Mouse (Mus musculus): ENCODE results near the gene Rev1.

Rev1 gene

DNA sequence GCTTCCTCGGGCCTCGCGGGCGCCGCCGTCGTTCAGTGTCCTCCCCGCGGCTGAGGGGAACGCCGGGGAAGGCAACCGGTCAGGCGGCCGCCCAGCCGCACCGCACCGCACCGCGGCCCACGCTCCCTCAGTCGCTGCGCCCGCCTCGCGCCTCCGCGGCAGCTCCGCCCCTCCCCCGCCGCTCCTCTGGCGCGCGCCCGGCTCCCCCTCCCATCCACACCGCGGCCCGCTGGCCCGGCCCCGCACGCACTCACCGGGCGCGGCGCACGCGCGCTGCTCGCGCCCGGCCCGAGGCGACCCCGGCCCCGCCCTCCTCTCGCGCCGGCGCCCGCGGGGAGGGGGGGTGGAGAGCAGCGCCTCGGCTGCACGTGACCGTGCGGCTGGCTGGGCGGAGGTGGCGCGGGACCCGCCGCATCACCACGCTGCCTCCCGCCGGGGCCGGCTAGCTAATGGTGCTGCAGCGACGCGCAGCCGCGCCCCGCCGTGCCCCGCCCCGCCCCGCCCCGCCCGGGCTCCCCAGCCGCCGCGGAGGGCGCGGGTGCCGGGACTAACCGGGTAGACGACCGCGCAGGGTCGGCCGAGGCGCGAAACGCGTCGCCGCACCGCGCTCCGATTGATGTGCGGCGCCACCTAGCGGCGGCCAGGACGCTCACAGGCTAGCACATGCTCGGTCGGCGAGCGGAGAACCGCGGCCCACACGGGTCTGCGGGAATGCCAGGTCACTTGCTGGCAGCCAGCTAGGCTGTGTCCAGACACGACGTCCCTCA lies at the start of gene Rev1:
Gene Rev1 (minus strand): TSS at position 301 of the 767 bp plus-strand sequence.
- peak; percentile 94 for DNase-seq

- DNase-seq, result no peak
Observed at GRCm38 (mm10) chr1:38178929-38179328, 49.3 kb upstream of the Rev1 start.

GRCm38 (mm10) chr1:38176077-38176476 lies 46.5 kb upstream of the Rev1 start:
- DNase-seq, result no peak

GRCm38 (mm10) chr1:38171874-38172273 lies 42.3 kb upstream of the Rev1 start:
- DNase-seq, result no peak

GRCm38 (mm10) chr1:38165696-38166095 lies 36.1 kb upstream of the Rev1 start:
- peak; percentile 41 for DNase-seq

GRCm38 (mm10) chr1:38150086-38150485 lies 20.5 kb upstream of the Rev1 start:
- no peak for DNase-seq

DNA sequence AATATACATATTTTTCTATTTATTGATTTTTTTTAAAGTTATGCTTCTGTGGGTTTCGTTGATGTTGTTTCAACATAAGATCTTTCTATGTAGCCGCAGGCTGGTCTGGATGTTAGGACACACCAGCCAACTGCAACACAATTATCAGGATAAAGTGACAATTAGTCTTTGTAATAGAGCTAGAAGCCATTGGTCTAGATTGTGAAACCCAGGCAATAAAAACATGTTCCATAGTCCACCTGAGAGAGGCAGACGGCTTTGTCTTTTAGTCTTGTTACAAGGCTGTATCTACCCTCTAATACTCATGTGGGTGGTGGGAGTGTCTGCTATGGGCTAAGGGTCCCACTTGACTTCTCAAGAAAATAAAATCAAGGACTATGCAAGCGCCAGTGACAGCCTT lies 16.4 kb upstream of the Rev1 start:
- DNase-seq, result no peak

DNA sequence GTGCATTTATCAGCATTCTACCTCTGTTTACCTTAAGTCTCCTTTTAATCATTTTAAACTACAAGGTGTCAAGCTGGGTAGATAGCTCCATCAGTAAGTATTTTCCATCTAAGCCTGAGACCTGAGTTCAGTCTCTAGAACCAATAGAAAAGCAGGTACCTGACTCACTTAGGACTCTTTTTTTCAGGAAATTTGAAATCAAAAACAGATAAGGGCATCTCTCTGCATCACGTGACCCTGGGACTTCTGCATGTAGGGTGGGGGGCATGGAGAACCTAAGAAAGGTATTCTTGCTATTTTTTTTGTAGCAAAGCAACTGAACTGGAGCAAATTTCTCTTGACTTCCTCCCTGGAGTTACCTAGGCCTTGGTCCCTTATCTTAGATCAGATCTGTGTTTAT lies 11.8 kb upstream of the Rev1 start:
- DNase-seq, result no peak

DNA sequence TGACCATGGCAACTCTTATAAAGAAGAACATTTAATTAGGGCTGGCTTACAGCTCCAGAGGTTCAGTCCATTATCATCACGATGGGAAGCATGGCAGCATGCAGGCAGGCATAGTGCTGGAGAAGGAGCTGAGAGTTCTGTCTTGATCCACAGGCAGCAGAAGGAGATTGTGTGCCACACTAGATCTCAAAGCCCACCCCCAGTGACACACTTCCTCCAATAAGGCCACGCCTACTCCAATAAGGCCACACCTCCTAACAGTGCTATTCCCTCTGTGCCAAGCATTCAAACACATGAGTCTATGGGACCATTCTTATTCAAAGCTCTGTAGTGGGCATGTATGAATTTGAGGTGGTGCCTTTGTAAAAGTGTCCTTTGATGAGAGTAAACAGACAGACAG lies 11.3 kb upstream of the Rev1 start:
- no peak for DNase-seq

DNA sequence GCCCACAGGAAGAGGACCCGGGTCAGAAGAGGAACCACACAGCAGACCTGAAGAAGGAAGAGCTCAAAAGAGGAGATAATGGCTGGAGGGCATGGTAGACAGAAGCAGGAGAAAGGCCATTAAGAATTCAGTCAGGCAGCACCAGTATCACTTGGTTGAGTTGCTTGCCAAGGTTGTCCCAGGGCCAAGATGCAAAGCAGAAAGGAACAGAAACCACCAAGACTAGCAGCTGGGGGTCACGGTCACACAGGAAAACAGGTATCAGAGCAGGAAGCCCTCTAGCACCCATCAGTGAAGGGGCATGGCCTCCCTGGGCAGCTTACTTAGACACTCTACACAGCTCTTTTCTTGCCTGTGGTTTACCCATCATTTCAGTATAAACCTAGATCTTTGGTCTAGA lies 9.8 kb upstream of the Rev1 start:
- DNase-seq, result no peak

DNA sequence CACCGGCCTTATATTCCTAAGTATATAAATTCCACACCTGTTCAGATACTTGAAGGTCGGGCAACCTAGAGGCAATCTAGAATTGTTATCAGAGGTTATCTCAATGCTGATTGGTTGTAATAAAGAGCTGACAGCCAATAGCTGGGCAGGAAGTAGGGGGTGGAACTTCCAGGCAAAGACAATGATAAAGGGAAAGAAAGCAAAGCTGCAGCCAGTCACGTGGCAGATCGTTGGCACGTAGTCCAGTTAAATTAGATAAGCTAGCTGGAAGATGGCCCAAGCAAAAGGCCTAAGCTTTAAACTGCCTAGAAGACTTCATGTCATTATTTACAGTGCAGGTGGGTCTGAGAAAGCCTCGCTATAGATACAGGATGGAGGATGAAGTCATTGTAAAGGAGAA lies 3.3 kb upstream of the Rev1 start:
- DNase-seq, result no peak

- DNase-seq, result no peak
Observed at GRCm38 (mm10) chr1:38130715-38131483, 1.3 kb upstream of the Rev1 start.

DNA sequence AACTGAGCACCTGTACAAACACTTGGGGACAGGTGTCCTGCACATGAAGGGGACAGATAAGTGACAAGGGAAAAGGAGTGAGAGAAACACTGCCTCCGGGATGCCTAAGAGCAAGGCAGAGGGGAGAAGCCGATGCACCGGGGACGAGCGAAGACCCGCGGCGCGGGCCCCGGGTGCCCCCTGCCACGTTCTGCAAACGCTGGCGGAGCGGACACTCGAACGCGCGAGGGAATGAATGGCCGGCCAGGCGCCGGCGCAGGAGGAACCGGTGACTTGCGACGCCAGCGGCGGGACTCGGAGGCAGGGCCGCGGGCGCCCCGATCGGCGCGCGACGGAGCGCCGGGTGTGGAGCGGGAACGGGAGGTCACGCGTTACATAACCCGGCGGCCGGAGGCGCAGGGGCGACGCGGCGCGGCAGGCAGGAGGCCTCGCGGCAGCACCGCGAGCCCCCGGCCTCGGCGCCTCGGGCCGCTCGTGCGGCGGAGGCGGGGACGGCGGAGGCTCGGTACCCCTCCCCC lies 623 bp downstream of the Rev1 start:
- DNase-seq, result peak; percentile 67

- no peak for DNase-seq
Observed at GRCm38 (mm10) chr1:38127036-38127435, 2.6 kb downstream of the Rev1 start.

GRCm38 (mm10) chr1:38126426-38126825 lies 3.2 kb downstream of the Rev1 start:
- no peak for DNase-seq

DNA sequence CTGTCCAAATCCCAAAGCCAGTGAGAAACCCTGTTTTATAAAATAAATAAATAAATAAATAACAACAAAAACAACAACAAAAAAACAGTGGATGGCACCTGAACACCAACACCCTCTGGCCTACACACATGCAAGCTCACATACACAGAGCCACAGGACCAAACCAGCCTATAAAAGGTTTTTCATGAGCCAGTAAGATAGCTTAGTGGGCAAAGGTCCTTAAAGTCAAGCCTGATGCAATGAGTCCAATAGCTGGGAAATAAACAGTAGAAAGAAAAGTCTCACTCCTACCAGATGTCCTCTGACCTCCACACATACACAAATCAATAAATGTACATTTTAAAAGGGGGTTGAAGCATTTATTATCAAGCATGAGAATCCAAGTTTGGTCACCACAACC lies 5.3 kb downstream of the Rev1 start:
- DNase-seq, result no peak

DNA sequence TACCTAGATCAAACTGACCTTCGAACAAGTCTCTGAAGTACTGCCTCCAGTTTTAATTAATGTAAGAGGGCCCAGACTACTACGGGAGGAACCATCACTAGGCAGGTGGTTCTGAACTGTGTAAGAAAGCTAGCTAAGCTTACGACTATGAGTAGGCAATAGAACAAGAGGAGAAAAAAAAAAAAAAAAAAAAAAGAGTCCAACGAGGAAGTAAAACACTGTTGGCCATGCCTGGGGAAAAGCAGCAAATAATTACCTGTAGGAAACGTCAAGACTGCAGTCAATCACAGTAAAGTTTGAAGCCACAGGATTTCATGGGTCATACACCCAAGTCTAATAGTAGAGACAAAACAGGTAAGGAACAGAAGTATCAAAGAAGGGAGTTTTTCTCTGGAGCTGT lies 8.7 kb downstream of the Rev1 start:
- no peak for DNase-seq

GRCm38 (mm10) chr1:38118624-38119023 lies 11.0 kb downstream of the Rev1 start:
- DNase-seq, result no peak

DNA sequence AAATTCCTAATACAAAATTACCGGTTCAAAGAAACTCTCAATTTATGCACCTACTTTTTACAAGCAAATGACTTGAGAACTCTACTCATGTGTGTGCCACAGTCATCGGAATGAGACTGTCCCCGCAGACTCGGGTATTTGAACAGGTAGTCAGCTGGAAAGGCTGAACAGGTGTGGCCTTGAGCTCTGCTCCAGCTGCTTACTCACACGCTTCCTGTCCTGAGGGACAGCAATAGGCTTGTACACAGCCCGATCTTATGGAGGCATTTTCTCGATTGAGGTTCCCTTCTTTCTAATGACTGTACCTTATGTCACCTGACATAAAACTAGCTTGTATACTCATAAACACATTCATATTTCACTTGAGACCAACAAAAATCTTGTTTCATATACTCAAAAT lies 19.8 kb downstream of the Rev1 start:
- no peak for DNase-seq

DNA sequence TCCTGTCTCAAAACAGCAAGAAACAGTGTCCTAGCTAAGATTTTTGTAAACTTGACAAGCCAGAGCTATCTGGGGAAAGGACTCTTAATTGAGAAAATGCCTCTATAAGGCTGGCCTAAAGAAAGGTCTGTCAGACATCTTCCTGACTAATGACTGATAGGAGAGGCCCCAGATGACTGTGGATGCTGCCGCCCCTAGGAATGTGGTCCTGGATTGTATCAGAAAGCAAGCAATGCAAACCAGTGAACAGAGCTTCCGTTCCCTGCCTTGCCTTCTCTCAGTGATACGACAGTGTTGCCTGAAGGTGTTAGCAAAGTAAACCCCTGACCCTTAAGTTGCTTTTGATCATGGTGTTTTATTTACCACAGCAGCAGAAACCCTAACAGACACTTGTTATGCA lies 25.8 kb downstream of the Rev1 start:
- DNase-seq, result no peak

- no peak for DNase-seq
Observed at GRCm38 (mm10) chr1:38103214-38103613, 26.4 kb downstream of the Rev1 start.

GRCm38 (mm10) chr1:38081316-38081715 lies 48.3 kb downstream of the Rev1 start:
- no peak for DNase-seq

DNA sequence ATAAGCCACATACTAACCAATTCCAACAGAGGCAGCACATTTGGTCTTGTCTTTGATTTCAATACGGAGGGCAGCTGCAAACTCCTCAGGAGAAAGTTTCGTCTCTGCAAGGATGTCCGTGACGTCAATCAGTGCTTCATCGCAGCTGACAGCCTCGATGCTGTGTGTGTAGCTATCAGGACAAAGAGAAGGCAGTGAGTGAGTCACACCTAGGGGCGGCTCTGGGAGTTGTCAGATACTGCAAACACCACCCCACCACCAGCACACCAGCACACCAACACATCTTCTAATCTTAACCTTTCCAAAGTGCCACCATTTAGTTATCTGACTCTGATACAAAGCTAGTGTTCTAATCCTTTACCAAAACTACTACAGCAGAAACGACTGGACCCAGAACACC lies 58.3 kb downstream of the Rev1 start:
- DNase-seq, result no peak

DNA sequence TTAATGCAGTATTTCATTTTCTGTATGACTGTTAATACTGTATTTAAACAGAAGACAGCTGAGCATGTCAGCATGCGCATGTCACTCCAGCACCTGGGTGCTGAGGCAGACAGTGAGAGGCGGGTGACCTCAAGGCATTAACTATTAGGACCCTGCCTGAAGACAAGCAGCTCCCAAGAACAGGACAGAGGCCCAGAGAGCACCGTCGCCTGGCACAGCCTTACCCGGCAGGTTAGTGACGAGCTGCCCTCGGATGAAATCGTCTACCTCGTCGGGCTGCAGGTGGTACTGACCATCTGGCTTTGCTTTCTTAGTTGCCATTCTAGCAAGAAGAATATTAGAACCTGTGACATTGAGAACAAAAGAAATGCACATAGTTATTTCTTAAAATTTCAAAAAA lies 62.3 kb downstream of the Rev1 start:
- DNase-seq, result no peak

Data from right cerebral cortex, postnatal 14 days (tissue).